Mouse (Mus musculus) hindbrain, postnatal 0 days (tissue): Measurements from ENCODE around the gene Gnas. TPM values are rescaled to one million over a fixed set of nuclear protein-coding genes. Genes with fewer than 3 reads are reported as not detected.
A peak's percentile ranks its signal among the peaks of the same experiment; 100 is the strongest.

Source experiments
- ATAC-seq: fragments of 200-750 bp; cut with Nextera tagmentation; 2 replicates; pipeline ENCODE4 v1.8.0; 2017; ENCODE audit warnings: mild to moderate bottlenecking, moderate TSS enrichment, moderate library complexity
- DNase-seq: peaks from one replicate; pipeline ENCODE4 v3.0.0-alpha.2; 2015; ENCODE audit warnings: low spot score
- H3K27ac ChIP-seq: fragments of 300-500 bp; sonication (generic); 2 replicates; pipeline ENCODE4 v1.5.1; 2014; ENCODE audit warnings: mild to moderate bottlenecking
- H3K27me3 ChIP-seq: fragments of 300-500 bp; sonication (generic); 2 replicates; pipeline ENCODE4 v1.6.1; 2014; ENCODE audit warnings: low read length, mixed read lengths; ENCODE audit not compliant: insufficient read depth
- H3K36me3 ChIP-seq: fragments of 300-500 bp; sonication (generic); 2 replicates; pipeline ENCODE4 v1.6.1; 2014; ENCODE audit warnings: low read length, mixed read lengths; ENCODE audit not compliant: insufficient read depth
- H3K4me1 ChIP-seq: fragments of 300-500 bp; sonication (generic); 2 replicates; pipeline ENCODE4 v1.6.1; 2014; ENCODE audit warnings: antibody characterized with exemption, low read length, mixed read lengths; ENCODE audit not compliant: insufficient read depth
- H3K4me2 ChIP-seq: fragments of 300-500 bp; sonication (generic); 2 replicates; pipeline ENCODE4 v1.6.1; 2014; ENCODE audit warnings: low read depth, mild to moderate bottlenecking, low read length, moderate library complexity, mixed read lengths
- H3K4me3 ChIP-seq: fragments of 300-500 bp; sonication (generic); 2 replicates; pipeline ENCODE4 v1.5.1; 2014; ENCODE audit warnings: low read length
- H3K9ac ChIP-seq: fragments of 300-500 bp; sonication (generic); replicated peaks from 2 replicates; pipeline ENCODE4 v1.6.1; 2014; ENCODE audit warnings: mild to moderate bottlenecking, low read length, moderate library complexity, mixed read lengths
- H3K9me3 ChIP-seq: fragments of 300-500 bp; sonication (generic); 2 replicates; pipeline ENCODE4 v1.6.1; 2016; ENCODE audit warnings: low read length, mixed read lengths
- CTCF ChIP-seq: IDR thresholded peaks from 2 replicates; pipeline ENCODE4 v1.5.1; 2016; ENCODE audit warnings: antibody characterized with exemption, control low read depth, low read depth
- WGBS: fragments of 180-500 bp; shearing (Covaris S2); extraction: QIAGEN DNeasy Blood & Tissue Kit; methylation state at CpG from one replicate; pipeline ENCODE4 v1.1.7; 2014; 5-methylcytosine and 5-hydroxymethylcytosine counted together
- polyA plus RNA-seq: library from polyadenylated mRNA; unstranded; fragments of >200 nt; fragmentation: Nextera tagmentation; extraction: Ambion mirVana; gene quantifications from 2 replicates; pipeline ENCODE4 v1.2.1, GENCODE M21; 2015
- total RNA-seq: library from RNA; depleted of rRNA; stranded (reverse); fragments of >200 nt; gene quantifications from 2 replicates; pipeline ENCODE4 v1.2.3, GENCODE M21; 2014

Gnas gene
- total and polyA plus RNA-seq, 2 experiments from 2014 or later: 1,738 to 1,873 TPM

DNA sequence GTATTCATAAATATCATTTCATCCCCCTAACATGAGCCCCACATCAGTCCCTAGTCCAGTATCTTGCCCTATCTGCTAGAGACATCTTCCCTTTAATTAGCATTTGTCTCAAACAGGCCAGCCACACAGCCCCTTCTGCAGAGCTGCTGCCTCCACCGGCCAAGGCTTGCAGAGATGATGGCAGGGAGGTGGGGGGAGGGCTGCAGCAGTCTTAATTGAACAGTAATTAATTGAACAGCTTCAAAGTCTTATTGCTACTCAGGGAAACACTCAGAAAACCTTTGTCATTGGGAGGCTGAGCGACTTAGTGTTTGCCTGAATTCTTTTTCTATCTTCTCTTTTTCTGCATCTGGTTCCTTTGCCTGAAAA, 7.5 kb downstream of the Gnas start:
- ATAC-seq (no peak), DNase-seq (peak; percentile 44)
- peaks cover 12% of the 10 kb centered on the region; the same call in 1 of the 2 replicates for H3K27me3 ChIP-seq
- TF ChIP-seq CTCF: peak; percentile 36; the same call in 1 of the 2 replicates
- H3K27ac ChIP-seq: no peak overlapping the region
- WGBS: 37% methylated on average over 2 of the region's 2 CpGs
- no peaks in the 10 kb centered on the region for H3K4me1 ChIP-seq
- H3K36me3 ChIP-seq: no peaks in the 10 kb centered on the region
- no peaks in the 10 kb centered on the region for H3K9me3 ChIP-seq
- no peak overlapping the region; the same call in 1 of the 2 replicates for H3K4me3 ChIP-seq
- no peak overlapping the region for H3K9ac ChIP-seq
- peak overlapping the region; percentile 53 for H3K4me2 ChIP-seq

DNA sequence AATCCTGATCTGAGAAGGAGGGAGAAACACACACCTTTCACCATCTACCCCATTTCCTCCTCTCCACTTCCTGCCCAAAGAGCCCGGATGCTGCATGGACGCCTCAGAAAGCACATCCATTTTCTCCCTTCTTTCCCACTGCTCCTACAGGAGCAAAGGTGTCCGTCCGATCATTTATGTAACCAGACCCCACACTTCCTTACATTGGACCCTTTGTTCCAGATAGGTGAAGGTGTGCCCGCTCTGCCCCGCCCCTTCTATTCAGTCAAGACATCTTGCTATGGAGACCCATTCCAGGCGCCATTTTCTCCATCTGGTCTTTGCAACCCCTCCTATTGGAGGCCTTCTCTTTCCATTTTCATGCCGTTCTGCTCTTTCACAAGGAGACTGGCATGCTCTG, 10.3 kb downstream of the Gnas start:
- H3K4me3 ChIP-seq: peak overlapping the region; percentile 53
- no peak for TF ChIP-seq CTCF
- H3K27me3 ChIP-seq: peaks cover 11% of the 10 kb centered on the region
- H3K4me1 ChIP-seq: no peaks in the 10 kb centered on the region
- 49% methylated on average over 8 of the region's 8 CpGs for WGBS
- peak overlapping the region; percentile 67 for H3K4me2 ChIP-seq
- ATAC-seq (no peak), DNase-seq (peak; percentile 61)
- peak overlapping the region; percentile 85 for H3K27ac ChIP-seq
- peak overlapping the region; percentile 70 for H3K9ac ChIP-seq
- no peaks in the 10 kb centered on the region for H3K9me3 ChIP-seq
- H3K36me3 ChIP-seq: no peaks in the 10 kb centered on the region

DNA sequence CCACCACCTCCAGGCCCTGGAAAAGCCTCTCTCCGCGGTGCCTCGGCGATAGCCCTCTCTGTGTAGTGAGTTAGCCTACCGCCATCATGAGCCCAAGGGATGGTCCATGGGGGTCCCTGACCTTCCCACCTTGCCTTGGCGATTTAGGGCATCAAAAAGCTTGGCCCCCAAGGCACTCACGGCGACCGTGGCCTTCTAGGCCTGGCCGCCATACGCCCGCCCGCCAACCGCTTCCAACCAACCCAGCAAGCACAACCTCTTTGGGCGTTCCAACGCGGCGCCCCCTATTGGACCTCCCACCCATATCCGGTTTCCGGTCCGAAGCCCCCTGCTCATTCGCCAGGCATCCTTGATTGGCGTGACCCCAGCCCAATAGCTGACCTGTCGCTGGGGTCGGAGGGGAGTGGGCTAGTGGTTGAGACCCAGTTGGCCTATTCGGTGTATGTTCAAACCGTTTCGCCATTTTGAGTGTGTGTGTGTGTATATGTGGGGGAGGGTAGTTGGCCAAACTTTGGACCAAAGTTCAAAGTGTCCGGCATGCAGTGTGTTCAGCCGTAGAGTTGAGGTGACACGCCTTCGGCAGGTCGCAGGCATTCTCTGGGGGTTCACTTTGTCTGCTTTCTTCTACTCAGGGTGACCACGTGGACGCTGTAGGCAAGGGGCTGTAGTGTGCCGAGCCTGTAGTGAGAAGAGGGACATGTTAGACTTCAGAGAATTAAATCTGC, 11.2 kb downstream of the Gnas start:
- Histone ChIP-seq H3K27me3 (peaks cover 13% of the 10 kb centered on the region), H3K4me2 (peak overlapping the region; percentile 67), H3K9ac (peak overlapping the region; percentile 70), H3K4me3 (peak overlapping the region; percentile 53), H3K36me3 (no peaks in the 10 kb centered on the region), H3K27ac (peak overlapping the region; percentile 85), H3K4me1 (no peaks in the 10 kb centered on the region), H3K9me3 (peaks cover 5% of the 10 kb centered on the region; the same call in 1 of the 2 replicates)
- TF ChIP-seq CTCF: peak; percentile 39
- DNase-seq: peak; percentile 94
- 45% methylated on average over 36 of the region's 36 CpGs for WGBS
- ATAC-seq: peak; percentile 92

DNA sequence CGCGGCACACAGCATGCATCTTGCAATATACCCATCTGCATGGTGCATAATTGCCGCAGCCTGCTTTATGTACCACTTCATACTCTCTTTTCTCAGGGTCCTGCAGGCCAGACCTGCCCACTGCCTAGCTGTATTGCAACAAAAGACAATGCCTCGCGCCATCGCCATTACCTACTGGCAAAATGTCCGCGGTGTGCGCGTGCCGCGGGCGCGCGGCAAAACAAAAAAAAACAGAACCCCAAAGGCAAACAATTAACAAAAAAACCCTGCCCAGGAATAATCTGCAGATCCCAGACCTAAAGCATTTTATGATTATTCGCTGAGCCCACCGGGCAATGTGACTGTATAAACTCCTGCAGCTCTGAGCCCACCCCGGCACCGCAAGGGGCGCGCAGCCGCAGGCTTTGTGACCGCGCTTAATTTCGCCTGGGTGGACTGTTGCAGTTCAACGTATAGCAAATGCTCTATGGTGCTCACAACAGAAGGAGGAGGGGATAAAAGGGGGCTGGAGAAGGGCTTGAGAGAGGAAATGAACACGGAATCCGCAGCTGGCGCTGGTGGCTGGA, 11.9 kb downstream of the Gnas start:
- peak overlapping the region; percentile 7; the same call in 1 of the 2 replicates for H3K27ac ChIP-seq
- WGBS: 50% methylated on average over 29 of the region's 29 CpGs
- H3K9ac ChIP-seq: no peak overlapping the region
- ATAC-seq (peak; percentile 4; the same call in 1 of the 2 replicates), DNase-seq (no peak)
- H3K9me3 ChIP-seq: peaks cover 6% of the 10 kb centered on the region; the same call in 1 of the 2 replicates
- 0 out of 2 replicates have a peak, but pooled peaks have one; percentile 8 for TF ChIP-seq CTCF
- no peaks in the 10 kb centered on the region for H3K4me1 ChIP-seq
- no peaks in the 10 kb centered on the region for H3K36me3 ChIP-seq
- H3K4me3 ChIP-seq: peak overlapping the region; percentile 53
- H3K27me3 ChIP-seq: peaks cover 17% of the 10 kb centered on the region
- H3K4me2 ChIP-seq: peak overlapping the region; percentile 67

DNA sequence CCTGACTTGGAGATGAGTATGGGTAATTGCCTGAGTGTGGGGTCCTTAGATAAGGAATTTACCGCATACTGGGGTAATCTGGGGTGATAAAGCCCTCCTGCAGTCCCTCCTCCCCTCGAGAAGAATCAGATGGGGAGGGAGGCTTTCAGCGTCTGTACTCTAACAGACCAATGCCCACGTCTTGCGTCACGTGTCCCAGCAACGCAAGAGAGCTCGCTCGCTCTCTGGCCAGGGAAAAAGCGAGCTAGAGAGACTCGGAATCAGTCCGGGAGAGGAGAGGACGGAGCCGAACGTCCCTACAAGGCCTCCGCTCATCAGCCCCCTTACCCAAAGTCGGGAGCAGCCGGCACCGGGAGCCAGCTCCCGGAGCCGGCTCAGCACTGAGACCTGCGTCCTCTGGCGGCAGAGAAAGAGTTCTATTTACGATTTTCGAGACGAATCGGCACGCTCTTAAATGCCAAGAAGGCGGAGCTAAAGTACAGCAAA, 13.0 kb downstream of the Gnas start:
- H3K9ac ChIP-seq: no peak overlapping the region
- ATAC-seq: no peak
- H3K4me3 ChIP-seq: peak overlapping the region; percentile 11; the same call in 1 of the 2 replicates
- peak; percentile 58 for TF ChIP-seq CTCF
- H3K27ac ChIP-seq: no peak overlapping the region
- peak overlapping the region; percentile 67; the same call in 1 of the 2 replicates for H3K4me2 ChIP-seq
- 50% methylated on average over 29 of the region's 29 CpGs for WGBS
- peaks cover 17% of the 10 kb centered on the region for H3K27me3 ChIP-seq
- DNase-seq: peak; percentile 66
- no peaks in the 10 kb centered on the region for H3K4me1 ChIP-seq
- H3K36me3 ChIP-seq: no peaks in the 10 kb centered on the region
- H3K9me3 ChIP-seq: peaks cover 6% of the 10 kb centered on the region; the same call in 1 of the 2 replicates

DNA sequence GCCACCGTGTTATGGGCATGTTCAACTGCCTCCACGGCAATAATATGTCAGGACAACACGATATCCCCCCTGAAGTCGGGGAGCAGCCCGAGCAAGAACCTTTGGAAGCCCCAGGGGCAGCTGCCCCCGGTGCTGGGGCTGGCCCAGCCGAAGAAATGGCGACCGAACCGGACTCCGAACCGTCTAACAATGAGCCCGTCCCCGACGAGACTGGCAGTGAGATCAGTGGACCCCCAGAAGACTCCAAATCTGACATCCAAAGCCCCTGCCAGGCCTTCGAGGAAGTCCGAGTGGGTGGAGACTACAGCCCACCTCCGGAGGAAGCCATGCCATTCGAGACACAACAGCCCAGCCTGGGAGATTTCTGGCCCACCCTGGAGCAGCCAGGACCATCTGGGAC, 13.7 kb downstream of the Gnas start:
- H3K4me3 ChIP-seq: no peak overlapping the region
- ATAC-seq (no peak), DNase-seq (no peak)
- no peak overlapping the region for H3K27ac ChIP-seq
- no peaks in the 10 kb centered on the region for H3K4me1 ChIP-seq
- H3K4me2 ChIP-seq: no peak overlapping the region
- no peak overlapping the region for H3K9ac ChIP-seq
- H3K27me3 ChIP-seq: peaks cover 17% of the 10 kb centered on the region
- H3K9me3 ChIP-seq: peaks cover 6% of the 10 kb centered on the region; the same call in 1 of the 2 replicates
- TF ChIP-seq CTCF: no peak
- no peaks in the 10 kb centered on the region for H3K36me3 ChIP-seq
- 57% methylated on average over 19 of the region's 19 CpGs for WGBS
